Mouse (Mus musculus) lung, embryonic 16.5 days (tissue): ENCODE data around the gene Ssbp1. TPM values are rescaled to one million over a fixed set of nuclear protein-coding genes. Genes with fewer than 3 reads are reported as not detected.

ENCODE experiments used
- ATAC-seq: fragments of 200-750 bp; cut with Nextera tagmentation; 2 replicates; pipeline ENCODE4 v1.8.0; 2017; ENCODE audit warnings: low read depth, mild to moderate bottlenecking, moderate library complexity
- H3K27ac ChIP-seq: fragments of 300-500 bp; sonication (generic); 2 replicates; pipeline ENCODE4 v1.5.1; 2014; ENCODE audit warnings: mild to moderate bottlenecking, control low read depth, low read length
- H3K27me3 ChIP-seq: fragments of 300-500 bp; sonication (generic); 2 replicates; pipeline ENCODE4 v1.6.1; 2014; ENCODE audit warnings: low read depth, low read length, mixed read lengths; ENCODE audit not compliant: control insufficient read depth, insufficient read depth
- H3K36me3 ChIP-seq: fragments of 300-500 bp; sonication (generic); 2 replicates; pipeline ENCODE4 v1.6.1; 2014; ENCODE audit warnings: low read length; ENCODE audit not compliant: control insufficient read depth, insufficient read depth
- H3K4me1 ChIP-seq: fragments of 300-500 bp; sonication (generic); replicated peaks from 2 replicates; pipeline ENCODE4 v1.6.1; 2014; ENCODE audit warnings: low read length, mixed read lengths; ENCODE audit not compliant: control insufficient read depth, insufficient read depth
- H3K4me2 ChIP-seq: fragments of 300-500 bp; sonication (generic); 2 replicates; pipeline ENCODE4 v1.6.1; 2014; ENCODE audit warnings: low read depth, low read length, control low read depth
- H3K4me3 ChIP-seq: fragments of 300-500 bp; sonication (generic); 2 replicates; pipeline ENCODE4 v1.5.1; 2014; ENCODE audit warnings: mild to moderate bottlenecking, low read length, control low read depth
- H3K9ac ChIP-seq: fragments of 300-500 bp; sonication (generic); 2 replicates; pipeline ENCODE4 v1.6.1; 2014; ENCODE audit warnings: low read length, control low read depth
- H3K9me3 ChIP-seq: fragments of 300-500 bp; sonication (generic); 2 replicates; pipeline ENCODE4 v1.6.1; 2016; ENCODE audit warnings: low read length; ENCODE audit not compliant: control insufficient read depth
- WGBS: fragments of 180-500 bp; shearing (Covaris S2); extraction: QIAGEN DNeasy Blood & Tissue Kit; methylation state at CpG from one replicate; pipeline ENCODE4 v1.1.7; 2014; 5-methylcytosine and 5-hydroxymethylcytosine counted together
- polyA plus RNA-seq: library from polyadenylated mRNA; unstranded; fragments of >200 nt; fragmentation: Nextera tagmentation; extraction: Ambion mirVana; gene quantifications from 2 replicates; pipeline ENCODE4 v1.2.1, GENCODE M21; 2015

Gene Ssbp1
- 130 and 142 TPM in 2 replicates for polyA plus RNA-seq

- Histone ChIP-seq H3K9me3 (no peaks in the 10 kb centered on the region), H3K9ac (peak within 1 kb of the TSS; percentile 96), H3K4me3 (peak within 1 kb of the TSS; percentile 86), H3K36me3 (peaks cover 21% of the 10 kb centered on the region), H3K4me2 (peak within 1 kb of the TSS; percentile 80), H3K27me3 (no peaks in the 10 kb centered on the region; the same call in 1 of the 2 replicates), H3K4me1 (peaks cover 4% of the 10 kb centered on the region), H3K27ac (peak within 1 kb of the TSS; percentile 96)
- WGBS: 1% methylated on average over 54 of the region's 54 CpGs
- ATAC-seq: peak; percentile 98
These were observed at the start of gene Ssbp1 for GRCm38 (mm10) chr6:40470916-40471719. Gene Ssbp1 (plus strand): TSS chr6:40471352.

DNA sequence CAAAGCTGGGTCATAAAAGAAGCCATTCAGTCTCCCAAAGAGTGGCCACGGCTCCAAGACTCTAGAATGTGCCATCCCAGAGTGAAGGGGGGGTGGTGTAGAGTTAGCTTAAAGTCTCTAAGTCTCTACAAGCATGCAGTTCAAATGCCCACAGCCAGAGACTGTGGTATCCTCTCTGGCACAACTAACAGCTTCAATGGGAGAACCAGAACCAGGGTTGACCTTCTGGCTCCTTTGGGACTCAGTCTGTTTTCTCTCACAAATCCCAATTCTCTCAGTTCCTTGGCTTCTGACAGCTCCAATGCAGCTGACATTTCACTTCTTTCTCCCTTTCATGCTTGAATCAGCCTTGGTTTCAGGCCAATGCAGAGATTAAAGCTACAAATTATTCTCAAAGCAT, 48.1 kb upstream of the Ssbp1 start:
- H3K4me2 ChIP-seq: no peak overlapping the region
- H3K9me3 ChIP-seq: no peaks in the 10 kb centered on the region
- 94% methylated on average over 1 of the region's 1 CpGs for WGBS
- 0 out of 2 replicates have a peak, but pooled peaks cover 3% of the 10 kb centered on the region for H3K36me3 ChIP-seq
- H3K4me3 ChIP-seq: no peak overlapping the region
- no peaks in the 10 kb centered on the region for H3K27me3 ChIP-seq
- no peak overlapping the region for H3K9ac ChIP-seq
- no peak for ATAC-seq
- H3K27ac ChIP-seq: no peak overlapping the region
- no peaks in the 10 kb centered on the region for H3K4me1 ChIP-seq

GRCm38 (mm10) chr6:40423774-40424173, 47.4 kb upstream of the Ssbp1 start:
- 47% methylated on average over 1 of the region's 1 CpGs for WGBS
- Histone ChIP-seq H3K27ac (no peak overlapping the region), H3K4me1 (no peaks in the 10 kb centered on the region), H3K27me3 (no peaks in the 10 kb centered on the region), H3K36me3 (0 out of 2 replicates have a peak, but pooled peaks cover 3% of the 10 kb centered on the region), H3K4me2 (no peak overlapping the region), H3K9ac (no peak overlapping the region), H3K9me3 (no peaks in the 10 kb centered on the region), H3K4me3 (no peak overlapping the region)
- no peak for ATAC-seq

DNA sequence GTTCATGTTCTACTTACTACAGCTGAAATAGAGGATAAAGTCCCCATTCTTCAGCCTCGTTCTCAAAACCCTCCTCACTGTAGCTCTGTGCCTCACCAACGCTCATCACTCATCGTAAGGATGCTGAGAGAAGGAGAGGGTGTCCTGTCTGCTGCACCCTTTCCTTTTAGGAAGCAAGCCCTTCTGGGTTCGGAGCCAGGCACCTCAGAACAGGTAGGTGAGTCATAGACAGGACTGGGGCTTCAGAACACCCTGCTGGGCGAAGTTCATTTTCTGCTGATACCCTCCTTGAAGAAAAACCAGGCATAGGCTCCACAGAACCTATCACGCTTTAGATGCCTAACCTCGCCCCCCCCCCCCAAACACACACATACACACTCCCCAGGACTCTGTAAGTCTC, 43.7 kb upstream of the Ssbp1 start:
- WGBS: 83% methylated on average over 7 of the region's 7 CpGs
- H3K4me2 ChIP-seq: no peak overlapping the region
- H3K36me3 ChIP-seq: 0 out of 2 replicates have a peak, but pooled peaks cover 2% of the 10 kb centered on the region
- H3K27ac ChIP-seq: no peak overlapping the region
- no peak overlapping the region for H3K4me3 ChIP-seq
- H3K27me3 ChIP-seq: no peaks in the 10 kb centered on the region
- H3K4me1 ChIP-seq: peaks cover 3% of the 10 kb centered on the region; the same call in 1 of the 2 replicates
- no peak overlapping the region for H3K9ac ChIP-seq
- H3K9me3 ChIP-seq: no peaks in the 10 kb centered on the region
- no peak for ATAC-seq

DNA sequence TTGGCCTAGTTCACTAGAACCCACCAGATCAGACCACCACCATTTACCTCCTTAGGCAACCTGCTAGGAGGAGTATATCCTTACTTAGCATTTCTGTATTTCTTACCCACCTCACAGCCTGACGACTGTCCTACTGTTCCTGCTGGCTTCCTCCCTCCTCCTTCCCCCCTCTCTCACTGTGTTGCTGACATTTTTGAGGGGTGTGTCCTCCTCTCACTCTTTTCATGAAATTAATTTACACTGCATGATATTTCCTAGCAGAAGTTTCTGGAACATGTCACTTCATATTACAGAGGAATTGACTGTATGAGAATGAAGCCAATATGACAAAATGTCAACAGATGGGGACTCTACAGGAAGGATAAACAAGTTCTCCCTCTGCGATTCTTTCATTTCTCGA, 42.5 kb upstream of the Ssbp1 start:
- no peak overlapping the region for H3K27ac ChIP-seq
- ATAC-seq: no peak
- H3K4me2 ChIP-seq: no peak overlapping the region
- peaks cover 3% of the 10 kb centered on the region; the same call in 1 of the 2 replicates for H3K4me1 ChIP-seq
- no peak overlapping the region for H3K4me3 ChIP-seq
- no peaks in the 10 kb centered on the region for H3K9me3 ChIP-seq
- WGBS: 57% methylated on average over 3 of the region's 3 CpGs
- H3K36me3 ChIP-seq: no peaks in the 10 kb centered on the region
- H3K9ac ChIP-seq: no peak overlapping the region
- H3K27me3 ChIP-seq: no peaks in the 10 kb centered on the region

GRCm38 (mm10) chr6:40429521-40429931, 41.6 kb upstream of the Ssbp1 start:
- peak; percentile 76 for ATAC-seq
- H3K27ac ChIP-seq: peak overlapping the region; percentile 38; the same call in 1 of the 2 replicates

GRCm38 (mm10) chr6:40430251-40430650, 40.9 kb upstream of the Ssbp1 start:
- no peak for ATAC-seq
- WGBS: 67% methylated on average over 3 of the region's 3 CpGs

More at GRCm38 (mm10) chr6:40429521-40429931, 41.6 kb upstream of the Ssbp1 start:
- Histone ChIP-seq H3K9ac (no peak overlapping the region), H3K4me1 (peaks cover 4% of the 10 kb centered on the region), H3K4me2 (no peak overlapping the region), H3K4me3 (no peak overlapping the region), H3K36me3 (no peaks in the 10 kb centered on the region), H3K27me3 (no peaks in the 10 kb centered on the region), H3K9me3 (no peaks in the 10 kb centered on the region)
- WGBS: 47% methylated on average over 4 of the region's 4 CpGs

DNA sequence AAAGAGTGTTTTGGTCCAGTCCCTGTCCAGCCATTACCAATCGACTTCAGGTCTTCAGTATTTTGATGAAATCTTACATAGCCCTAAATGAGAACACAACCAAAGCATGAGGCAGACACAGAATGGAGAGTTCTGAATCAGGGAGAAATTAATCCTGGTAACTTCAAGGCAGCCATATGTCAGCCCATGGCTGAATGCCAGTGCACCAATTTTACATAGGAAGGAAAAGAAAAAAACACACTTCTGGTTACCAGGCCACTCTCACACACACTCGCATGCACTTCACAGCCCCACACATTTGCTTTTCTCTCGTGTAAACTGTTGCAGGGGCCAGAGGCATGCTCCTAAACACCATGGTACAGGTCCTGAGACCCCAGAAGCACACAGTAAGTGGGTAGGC, 40.3 kb upstream of the Ssbp1 start:
- Histone ChIP-seq H3K4me2 (no peak overlapping the region), H3K9ac (no peak overlapping the region), H3K4me1 (peaks cover 9% of the 10 kb centered on the region), H3K9me3 (no peaks in the 10 kb centered on the region), H3K36me3 (no peaks in the 10 kb centered on the region), H3K27ac (no peak overlapping the region), H3K27me3 (no peaks in the 10 kb centered on the region), H3K4me3 (no peak overlapping the region)
- no peak for ATAC-seq
- WGBS: 53% methylated on average over 3 of the region's 3 CpGs

More at GRCm38 (mm10) chr6:40430251-40430650, 40.9 kb upstream of the Ssbp1 start:
- Histone ChIP-seq H3K27me3 (no peaks in the 10 kb centered on the region), H3K4me2 (no peak overlapping the region), H3K9ac (no peak overlapping the region), H3K36me3 (no peaks in the 10 kb centered on the region), H3K27ac (no peak overlapping the region), H3K4me3 (no peak overlapping the region), H3K4me1 (peaks cover 9% of the 10 kb centered on the region), H3K9me3 (no peaks in the 10 kb centered on the region)

DNA sequence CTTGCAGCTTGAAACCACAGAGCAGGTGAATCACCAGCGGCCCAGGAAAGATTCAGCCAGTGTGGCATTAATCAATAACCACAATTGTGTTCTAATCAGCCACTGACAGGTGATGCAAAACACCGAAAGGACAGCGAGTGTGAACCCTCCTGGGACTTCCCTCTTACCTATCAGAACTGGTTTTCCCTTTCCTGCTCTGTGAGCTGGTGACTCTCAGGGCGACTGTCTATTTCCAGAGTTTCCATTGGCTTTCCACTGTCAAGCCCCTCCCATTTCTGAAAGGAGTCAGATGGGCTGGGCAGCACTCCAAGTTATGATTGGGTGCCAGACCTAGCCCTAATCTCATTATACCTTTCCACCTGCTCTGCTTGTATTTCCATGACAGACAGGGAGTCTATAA, 39.8 kb upstream of the Ssbp1 start:
- H3K36me3 ChIP-seq: no peaks in the 10 kb centered on the region
- peaks cover 9% of the 10 kb centered on the region for H3K4me1 ChIP-seq
- no peaks in the 10 kb centered on the region for H3K27me3 ChIP-seq
- H3K4me3 ChIP-seq: no peak overlapping the region
- H3K27ac ChIP-seq: no peak overlapping the region
- H3K4me2 ChIP-seq: no peak overlapping the region
- 58% methylated on average over 4 of the region's 4 CpGs for WGBS
- ATAC-seq: no peak
- no peaks in the 10 kb centered on the region for H3K9me3 ChIP-seq
- H3K9ac ChIP-seq: no peak overlapping the region
